Comparison of ENCODE assay signal across 27 mouse cellular contexts in the genomic region with DNA sequence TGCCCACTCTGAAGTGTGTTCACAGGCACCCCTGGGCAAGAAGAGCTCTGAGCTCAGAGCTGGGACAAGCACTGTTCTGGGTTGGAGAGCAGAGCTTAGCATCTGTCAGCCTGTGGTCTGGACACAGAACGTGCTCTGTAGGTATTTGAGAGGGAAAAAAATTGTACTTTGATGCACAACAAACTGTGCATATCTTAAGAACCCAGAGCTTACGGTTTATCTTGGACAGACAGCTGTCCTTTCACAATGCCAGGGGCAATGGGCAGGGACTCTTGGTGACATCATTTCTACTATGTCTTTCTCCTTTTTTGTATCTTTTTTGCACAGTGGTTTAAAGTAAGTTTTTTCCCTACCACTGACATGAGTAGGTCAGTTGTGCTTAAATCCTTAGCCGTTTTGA.
A peak's percentile ranks its signal among the peaks of the same experiment; 100 is the strongest.
DNase-seq lines count a peak whose midpoint lies in the region; ATAC-seq and TF ChIP-seq lines count a peak whose summit lies in the region.
"Had no signal": no experiment of that assay in that cellular context is flagged by ENCODE, and none has a peak within 500 bp of the region (broad histone marks: within the 10 kb centered on the region; RNA-seq: fewer than 3 reads in every experiment).

No protein-coding gene starts in this region.

- peak; percentile 91 for DNase-seq in MEL-GATA-1-ER (ENCODE audit: extremely low read depth, low read depth)
- DNase-seq in c-Kit-positive CD71-negative TER-119-negative erythroid progenitor cells, embryonic 14.5 days (ENCODE audit: low read depth) = peak; percentile 26
- peak; percentile 58 to 67 (median 65) for DNase-seq in liver, embryonic 14.5 days (ENCODE audit: low read depth in 3 of 3, low spot score in 3 of 3)
- no peak for DNase-seq in cerebellum, postnatal 10 days
- no peak for DNase-seq in embryo, embryonic 11 days
- no peak for DNase-seq in left cerebral cortex, adult 18-20 months (ENCODE audit: low spot score in 2 of 2)
- no peak for DNase-seq in layer of hippocampus, adult 18-20 months (ENCODE audit: low spot score in 2 of 2)
- DNase-seq: adrenal gland, postnatal 14 days; cerebellum, adult 8-10 months; forebrain, postnatal 0 days; gastrocnemius, adult 2 months; heart, postnatal 10 days; kidney, adult 9 months; kidney, postnatal 36 days; lung, postnatal 14 days; right cerebral cortex, postnatal 25 days; thymus, postnatal 36 days had no signal

- H3K4me1 ChIP-seq in limb, embryonic 12.5 days (replicated peaks) = peaks cover 45% of the 10 kb centered on the region
- H3K4me1 ChIP-seq in liver, embryonic 14.5 days (replicated peaks; ENCODE audit: control insufficient read depth in 2 of 2, insufficient read depth in 2 of 2, low read length in 1 of 2) = peaks cover 35 to 38% of the 10 kb centered on the region in 2 experiments
- H3K4me1 ChIP-seq: midbrain, embryonic 15.5 days had no signal

- H3K27ac ChIP-seq in limb, embryonic 12.5 days = peak overlapping the region; percentile 41; the same call in 1 of the 2 replicates
- H3K27ac ChIP-seq in liver, embryonic 14.5 days = peak overlapping the region; percentile 65
- H3K27ac ChIP-seq: forebrain, embryonic 10.5 days; gastrocnemius, adult 2 months; hindbrain, embryonic 13.5 days; intestine, embryonic 15.5 days; limb, embryonic 15.5 days; midbrain, embryonic 15.5 days; neural tube, embryonic 15.5 days had no signal

- TF ChIP-seq EP300 in liver, embryonic 14.5 days (IDR thresholded peaks at IDR 0.05; ENCODE audit: low read depth) = peak; percentile 92

- H3K27me3 ChIP-seq in limb, embryonic 12.5 days = no peaks in the 10 kb centered on the region
- no peaks in the 10 kb centered on the region for H3K27me3 ChIP-seq in liver, embryonic 14.5 days (ENCODE audit: control insufficient read depth, insufficient read depth, low read length)
- H3K27me3 ChIP-seq: hindbrain, embryonic 13.5 days; intestine, embryonic 15.5 days; limb, embryonic 15.5 days; megakaryocyte, embryonic 14.5 days; midbrain, embryonic 15.5 days; neural tube, embryonic 15.5 days had no signal

- no peak overlapping the region for H3K9ac ChIP-seq in limb, embryonic 12.5 days (replicated peaks)
- peak overlapping the region; percentile 23; the same call in 1 of the 2 replicates for H3K9ac ChIP-seq in liver, embryonic 14.5 days (replicated peaks)
- H3K9ac ChIP-seq: forebrain, postnatal 0 days; hindbrain, embryonic 13.5 days; intestine, embryonic 15.5 days; limb, embryonic 15.5 days; midbrain, embryonic 15.5 days; neural tube, embryonic 15.5 days had no signal

- 67% methylated on average over 3 of the region's 3 CpGs for WGBS in limb, embryonic 12.5 days
- WGBS in liver, embryonic 14.5 days (ENCODE audit: insufficient replicate concordance) = 27% methylated on average over 3 of the region's 3 CpGs

- H3K9me3 ChIP-seq in limb, embryonic 12.5 days = no peaks in the 10 kb centered on the region
- H3K9me3 ChIP-seq in liver, embryonic 14.5 days (ENCODE audit: control insufficient read depth, low read length) = no peaks in the 10 kb centered on the region
- H3K9me3 ChIP-seq: forebrain, embryonic 10.5 days; hindbrain, embryonic 13.5 days; intestine, embryonic 15.5 days; limb, embryonic 15.5 days; megakaryocyte, embryonic 14.5 days; midbrain, embryonic 15.5 days; neural tube, embryonic 15.5 days had no signal

- ATAC-seq in limb, embryonic 12.5 days (ENCODE audit: insufficient number of reproducible peaks, insufficient read depth, low FRiP score, low TSS enrichment, low read depth) = no peak
- ATAC-seq in liver, embryonic 14.5 days (ENCODE audit: insufficient read depth) = peak; percentile 85
- ATAC-seq: activated CD4-positive, CD25-positive, alpha-beta regulatory T cell, adult 4 months; forebrain, postnatal 0 days; intestine, embryonic 15.5 days; midbrain, embryonic 15.5 days had no signal

- no peak overlapping the region for H3K4me2 ChIP-seq in limb, embryonic 12.5 days
- H3K4me2 ChIP-seq in liver, embryonic 14.5 days (ENCODE audit: low read depth) = 0 out of 2 replicates have a peak overlapping the region, but pooled peaks have one; percentile 8
- H3K4me2 ChIP-seq: heart, embryonic 11.5 days; hindbrain, embryonic 13.5 days; intestine, embryonic 15.5 days; limb, embryonic 15.5 days; midbrain, embryonic 15.5 days; neural tube, embryonic 15.5 days had no signal

- H3K4me3 ChIP-seq in limb, embryonic 12.5 days (replicated peaks) = no peak overlapping the region
- no peak overlapping the region for H3K4me3 ChIP-seq in liver, embryonic 14.5 days (ENCODE audit: insufficient read depth in 1 of 2, low read depth in 2 of 2, low read length in 2 of 2)
- H3K4me3 ChIP-seq: forebrain, embryonic 10.5 days; gastrocnemius, adult 2 months; hindbrain, embryonic 13.5 days; intestine, embryonic 15.5 days; limb, embryonic 15.5 days; megakaryocyte, embryonic 14.5 days; midbrain, embryonic 15.5 days; neural tube, embryonic 15.5 days had no signal

- peaks cover 50% of the 10 kb centered on the region for H3K36me3 ChIP-seq in limb, embryonic 12.5 days
- H3K36me3 ChIP-seq in liver, embryonic 14.5 days (replicated peaks; ENCODE audit: control insufficient read depth, insufficient read depth, low read depth) = no peaks in the 10 kb centered on the region; the same call in 1 of the 2 replicates
- H3K36me3 ChIP-seq: hindbrain, embryonic 13.5 days; midbrain, embryonic 15.5 days; neural tube, embryonic 15.5 days had no signal

- TF ChIP-seq CTCF in liver, embryonic 14.5 days (IDR thresholded peaks at IDR 0.05; ENCODE audit: low read depth) = no peak

Comparison
In these comparisons a context has a peak if more than half of its experiments do, and no peak if none do; other contexts are left out.
1. DNase-seq: peak in MEL-GATA-1-ER (single experiment), c-Kit-positive CD71-negative TER-119-negative erythroid progenitor cells, embryonic 14.5 days (single experiment) and liver, embryonic 14.5 days (3 of 3); none in cerebellum, postnatal 10 days (0 of 2), embryo, embryonic 11 days (single experiment), left cerebral cortex, adult 18-20 months (0 of 2) and layer of hippocampus, adult 18-20 months (0 of 2).